Mouse (Mus musculus) activated CD4-positive, CD25-positive, alpha-beta regulatory T cell, adult 9 weeks (primary cell): ENCODE results near the gene Taf8. TPM values are rescaled to one million over a fixed set of nuclear protein-coding genes. Genes with fewer than 3 reads are reported as not detected.

Experiments
- polyA plus RNA-seq: library from polyadenylated mRNA; unstranded; fragments of 100-300 nt; shearing (Covaris generic); gene quantifications from one replicate; pipeline ENCODE4 v1.2.1, GENCODE M21; 2017

The Taf8 gene
- polyA plus RNA-seq, result 56.7 TPM

GRCm38 (mm10) chr17:47501946-47502706, at the start of gene Taf8:
Gene Taf8, minus strand, starts transcription at chr17:47502292.

DNA sequence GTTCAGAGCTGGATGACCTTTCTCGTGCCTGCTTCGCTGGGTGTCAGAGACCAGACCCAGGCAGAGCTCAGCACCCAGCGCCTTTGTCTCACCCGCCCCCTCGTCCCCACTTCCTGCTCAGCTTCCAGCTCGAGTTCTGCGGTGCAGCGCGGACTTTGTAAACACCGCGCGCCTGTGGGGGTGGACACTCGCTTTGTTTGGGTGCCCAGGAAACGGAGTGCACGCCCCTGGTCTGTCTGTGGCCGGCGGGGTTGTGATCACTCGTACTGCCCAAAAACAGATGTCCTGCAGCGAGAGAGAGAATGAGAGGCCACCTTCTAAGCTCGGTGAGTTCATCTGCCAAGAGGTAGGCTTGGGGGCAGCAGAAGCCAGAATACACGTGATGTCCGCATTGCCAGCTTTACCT, 2.9 kb upstream of the Taf8 start, which contains the start of gene Ccnd3:
TSS of gene Ccnd3 (plus strand) at position 111 of the 406 bp plus-strand sequence.

GRCm38 (mm10) chr17:47436907-47437547, 65.1 kb downstream of the Taf8 start, which contains the start of gene 1700001C19Rik:
Gene 1700001C19Rik, minus strand, starts transcription at chr17:47437376.

DNA sequence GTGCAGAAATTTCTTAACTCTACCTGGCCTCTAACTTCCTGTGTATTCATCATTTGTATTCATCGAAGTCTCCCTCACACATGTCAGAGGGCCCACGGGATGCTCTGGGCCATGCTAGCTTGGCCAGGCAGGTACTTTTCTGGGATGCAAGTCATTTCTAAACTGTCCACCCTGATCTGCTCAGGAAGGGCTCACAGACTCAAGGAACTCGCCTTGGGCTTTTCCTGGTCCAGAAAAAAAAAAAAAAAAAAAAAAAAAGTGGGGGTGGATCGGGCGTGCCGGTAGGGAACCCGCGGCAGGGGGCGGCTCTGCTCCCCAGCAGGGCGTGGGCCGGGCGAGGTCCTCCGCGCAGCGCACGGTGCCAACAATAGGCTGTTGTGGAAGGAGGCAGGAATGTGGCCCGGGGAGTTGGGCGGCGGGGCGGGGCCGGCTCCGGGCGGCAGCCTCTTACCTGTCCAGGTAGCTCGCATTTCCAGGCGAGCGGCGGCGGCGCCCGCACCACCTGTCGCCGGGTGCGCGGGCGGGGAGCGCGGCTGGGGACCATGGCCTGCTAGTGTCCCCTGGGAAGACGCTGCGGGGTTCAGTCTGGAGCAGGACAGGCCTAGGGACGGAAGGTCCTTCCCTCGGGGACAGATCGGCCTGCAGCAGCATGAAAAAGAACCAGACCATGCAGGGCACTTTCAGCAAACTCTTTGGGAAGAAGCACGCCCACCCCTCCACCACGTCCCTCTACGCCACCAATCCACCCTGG, 65.8 kb downstream of the Taf8 start, which contains the start of gene AI661453:
TSS of gene AI661453 (plus strand) at position 460 of the 751 bp plus-strand sequence.

Other genes with a start within 250 kb of the Taf8 start
- 42.8 TPM for gene Mrps10, start 133.4 kb downstream of the Taf8 start, polyA plus RNA-seq
- gene Guca1b, start 116.9 kb downstream of the Taf8 start, polyA plus RNA-seq, result 2.2 TPM
- not detected for gene Guca1a, start 101.7 kb downstream of the Taf8 start, polyA plus RNA-seq
- gene AI661453, start 65.7 kb downstream of the Taf8 start, polyA plus RNA-seq, result not detected
- not detected for gene 1700001C19Rik, start 64.9 kb downstream of the Taf8 start, polyA plus RNA-seq
- 273 TPM for gene Ccnd3, start 2.8 kb upstream of the Taf8 start, polyA plus RNA-seq
- gene Bysl, start 109.2 kb upstream of the Taf8 start, polyA plus RNA-seq, result 19.4 TPM
- 44.2 TPM for gene Med20, start 109.3 kb upstream of the Taf8 start, polyA plus RNA-seq
- gene Gm20517, start 109.3 kb upstream of the Taf8 start, polyA plus RNA-seq, result 0.75 TPM
- 0.32 TPM for gene Usp49, start 128.4 kb upstream of the Taf8 start, polyA plus RNA-seq
- 274 TPM for gene Tomm6, start 186.1 kb upstream of the Taf8 start, polyA plus RNA-seq
- gene Frs3, start 186.7 kb upstream of the Taf8 start, polyA plus RNA-seq, result 0.16 TPM
- gene Gm21981, start 192.2 kb upstream of the Taf8 start, polyA plus RNA-seq, result not detected
- not detected for gene Prickle4, start 192.4 kb upstream of the Taf8 start, polyA plus RNA-seq
- not detected for gene Pgc, start 224.6 kb upstream of the Taf8 start, polyA plus RNA-seq
- 15.9 TPM for gene Tfeb, start 234.7 kb upstream of the Taf8 start, polyA plus RNA-seq